Mouse (Mus musculus) heart, embryonic 14.5 days (tissue): Measurements from ENCODE around the gene Nnmt. TPM values are rescaled to one million over a fixed set of nuclear protein-coding genes. Genes with fewer than 3 reads are reported as not detected.

Experiments used
- ATAC-seq: fragments of 200-750 bp; cut with Nextera tagmentation; 2 replicates; pipeline ENCODE4 v1.8.0; 2017; ENCODE audit warnings: low read depth, moderate TSS enrichment; ENCODE audit not compliant: insufficient number of reproducible peaks, insufficient read depth, low FRiP score
- H3K27ac ChIP-seq, 2 experiments: fragments of 200-500 bp in 1 of 2; fragments of 300-500 bp in 1 of 2; sonication (generic) in 1 of 2; replicated peaks in 1 of 2; 2 replicates each; pipeline ENCODE4 v1.5.1; 2012 to 2014; ENCODE audit warnings: low read depth in 2 of 2, low read length in 2 of 2, control low read depth in 1 of 2, mild to moderate bottlenecking in 1 of 2, mixed read lengths in 1 of 2; ENCODE audit not compliant: control insufficient read depth in 1 of 2, insufficient read depth in 1 of 2
- H3K27me3 ChIP-seq: fragments of 300-500 bp; sonication (generic); 2 replicates; pipeline ENCODE4 v1.6.1; 2014; ENCODE audit warnings: mild to moderate bottlenecking, low read length, control low read depth; ENCODE audit not compliant: control insufficient read depth, insufficient read depth
- H3K36me3 ChIP-seq: fragments of 300-500 bp; sonication (generic); 2 replicates; pipeline ENCODE4 v1.6.1; 2014; ENCODE audit warnings: mild to moderate bottlenecking, control low read depth, low read length, mixed read lengths; ENCODE audit not compliant: control insufficient read depth, insufficient read depth
- H3K4me1 ChIP-seq, 2 experiments: fragments of 200-500 bp in 1 of 2; fragments of 300-500 bp in 1 of 2; sonication (generic) in 1 of 2; 2 replicates each; pipeline ENCODE4 v1.6.1; 2012 to 2014; ENCODE audit warnings: low read length in 2 of 2, control low read depth in 1 of 2, mixed read lengths in 1 of 2; ENCODE audit not compliant: control insufficient read depth in 2 of 2, insufficient read depth in 2 of 2
- H3K4me2 ChIP-seq: fragments of 300-500 bp; sonication (generic); 2 replicates; pipeline ENCODE4 v1.6.1; 2014; ENCODE audit warnings: mild to moderate bottlenecking, low read length
- H3K4me3 ChIP-seq, 2 experiments: fragments of 200-500 bp in 1 of 2; fragments of 300-500 bp in 1 of 2; sonication (generic) in 1 of 2; 2 replicates each; pipeline ENCODE4 v1.5.1; 2012 to 2014; ENCODE audit warnings: low read length in 2 of 2, mild to moderate bottlenecking in 2 of 2, control low read depth in 1 of 2, low read depth in 1 of 2, moderate library complexity in 1 of 2; ENCODE audit not compliant: control insufficient read depth in 1 of 2, insufficient read depth in 1 of 2
- H3K9ac ChIP-seq: fragments of 300-500 bp; sonication (generic); 2 replicates; pipeline ENCODE4 v1.6.1; 2014; ENCODE audit warnings: mild to moderate bottlenecking, low read length
- H3K9me3 ChIP-seq: fragments of 300-500 bp; sonication (generic); 2 replicates; pipeline ENCODE4 v1.6.1; 2016; ENCODE audit warnings: low read length, control low read depth; ENCODE audit not compliant: control insufficient read depth
- WGBS: fragments of 180-500 bp; shearing (Covaris S2); extraction: QIAGEN DNeasy Blood & Tissue Kit; methylation state at CpG from one replicate; pipeline ENCODE4 v1.1.7; 2014; 5-methylcytosine and 5-hydroxymethylcytosine counted together
- polyA plus RNA-seq: library from polyadenylated mRNA; unstranded; fragments of >200 nt; fragmentation: Nextera tagmentation; extraction: Ambion mirVana; gene quantifications from 2 replicates; pipeline ENCODE4 v1.2.1, GENCODE M21; 2014

Gene Nnmt
- polyA plus RNA-seq: 4.1 and 4.4 TPM in 2 replicates

DNA sequence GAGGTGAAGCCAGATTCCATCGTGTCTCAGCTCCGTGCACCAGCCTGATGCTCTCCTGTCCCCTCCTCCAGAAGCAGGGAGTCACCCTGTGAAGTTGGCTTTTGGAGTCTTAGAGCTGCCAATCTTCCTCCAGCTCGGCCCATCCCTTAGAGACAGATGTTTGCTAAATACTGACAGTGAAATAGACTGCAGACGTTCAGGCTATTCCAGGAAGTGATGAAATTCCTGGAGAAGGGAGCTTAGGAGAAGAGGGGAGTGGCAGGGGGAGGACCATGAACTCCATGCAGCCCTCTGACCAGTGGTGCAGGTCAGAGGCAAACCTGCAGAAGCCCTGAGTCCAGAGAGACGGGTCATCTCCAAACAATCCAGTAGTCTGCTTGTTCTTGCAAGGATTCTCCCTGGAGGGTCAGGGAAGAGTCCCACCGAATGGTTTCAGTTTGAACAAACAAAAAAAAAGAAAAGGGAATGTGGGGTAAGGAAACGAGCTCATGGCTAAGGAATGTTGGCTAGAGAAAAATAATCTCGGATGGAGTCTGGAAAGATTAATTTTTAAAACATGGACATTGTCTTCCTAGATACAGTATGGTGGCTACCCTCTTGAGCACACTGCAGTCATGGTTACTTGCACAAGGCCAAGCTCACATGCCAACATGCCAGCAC, at the start of gene Nnmt:
Nnmt (minus strand) TSS at position 215 of the 660 bp plus-strand sequence.
- H3K36me3 ChIP-seq: no peaks in the 10 kb centered on the region
- H3K9ac ChIP-seq: no peak within 1 kb of the TSS
- ATAC-seq: no peak
- H3K4me1 ChIP-seq: no peaks in the 10 kb centered on the region; a peak in 1 of 4 replicates
- H3K27ac ChIP-seq: peak within 1 kb of the TSS; percentile 7 to 61; a peak in 1 of 4 replicates
- WGBS: 31% methylated on average over 8 of the region's 8 CpGs
- no peak within 1 kb of the TSS for H3K4me3 ChIP-seq
- no peaks in the 10 kb centered on the region for H3K9me3 ChIP-seq
- H3K27me3 ChIP-seq: no peaks in the 10 kb centered on the region
- H3K4me2 ChIP-seq: peak within 1 kb of the TSS; percentile 1; the same call in 1 of the 2 replicates

DNA sequence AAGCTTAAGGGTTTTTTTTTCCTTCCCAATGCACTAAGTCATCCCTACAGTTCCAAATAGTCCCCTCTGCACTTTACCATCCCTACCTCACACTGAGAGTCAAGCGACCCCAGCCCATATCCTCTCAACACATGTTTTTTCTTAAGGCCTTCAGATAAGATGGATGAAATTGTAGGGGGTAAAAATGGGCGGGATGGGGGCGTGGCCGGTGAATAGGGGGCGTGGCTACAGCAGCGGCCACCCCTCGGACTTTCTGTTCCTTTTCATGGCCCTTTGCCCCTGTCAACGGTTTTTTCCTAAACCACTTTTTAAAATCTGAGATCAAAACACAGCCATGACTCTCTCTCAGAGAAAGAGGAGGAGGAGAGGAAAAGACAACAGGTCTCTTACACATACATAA, 49.8 kb upstream of the Nnmt start:
- WGBS: 18% methylated on average over 8 of the region's 8 CpGs
- H3K9me3 ChIP-seq: peaks cover 3% of the 10 kb centered on the region; the same call in 1 of the 2 replicates
- no peak overlapping the region for H3K9ac ChIP-seq
- ATAC-seq: no peak
- no peaks in the 10 kb centered on the region; a peak in 1 of 4 replicates for H3K4me1 ChIP-seq
- H3K27ac ChIP-seq: no peak overlapping the region
- H3K4me2 ChIP-seq: no peak overlapping the region
- no peak overlapping the region for H3K4me3 ChIP-seq
- H3K36me3 ChIP-seq: no peaks in the 10 kb centered on the region
- H3K27me3 ChIP-seq: peaks cover 2% of the 10 kb centered on the region; the same call in 1 of the 2 replicates

- no peaks in the 10 kb centered on the region for H3K9me3 ChIP-seq
- no peak overlapping the region for H3K27ac ChIP-seq
- H3K4me2 ChIP-seq: no peak overlapping the region
- WGBS: 48% methylated on average over 7 of the region's 7 CpGs
- peaks cover 6 to 7% of the 10 kb centered on the region in 2 experiments; a peak in 3 of 4 replicates for H3K4me1 ChIP-seq
- no peak overlapping the region for H3K9ac ChIP-seq
- no peak overlapping the region for H3K4me3 ChIP-seq
- peaks cover 6% of the 10 kb centered on the region; the same call in 1 of the 2 replicates for H3K27me3 ChIP-seq
- no peaks in the 10 kb centered on the region for H3K36me3 ChIP-seq
- no peak for ATAC-seq
Observed at GRCm38 (mm10) chr9:48653399-48654070, 48.6 kb upstream of the Nnmt start.

GRCm38 (mm10) chr9:48652026-48652425, 47.1 kb upstream of the Nnmt start:
- peaks cover 6 to 7% of the 10 kb centered on the region in 2 experiments; a peak in 3 of 4 replicates for H3K4me1 ChIP-seq
- 53% methylated on average over 4 of the region's 4 CpGs for WGBS
- no peak for ATAC-seq
- no peak overlapping the region for H3K27ac ChIP-seq
- no peak overlapping the region for H3K4me3 ChIP-seq
- H3K36me3 ChIP-seq: no peaks in the 10 kb centered on the region
- no peak overlapping the region for H3K4me2 ChIP-seq
- H3K9ac ChIP-seq: no peak overlapping the region
- H3K27me3 ChIP-seq: peaks cover 19% of the 10 kb centered on the region; the same call in 1 of the 2 replicates
- no peaks in the 10 kb centered on the region for H3K9me3 ChIP-seq

- Histone ChIP-seq H3K4me1 (peaks cover 6 to 7% of the 10 kb centered on the region in 2 experiments; a peak in 3 of 4 replicates), H3K27me3 (peaks cover 19% of the 10 kb centered on the region; the same call in 1 of the 2 replicates), H3K9ac (no peak overlapping the region), H3K9me3 (no peaks in the 10 kb centered on the region), H3K36me3 (no peaks in the 10 kb centered on the region), H3K27ac (no peak overlapping the region), H3K4me3 (no peak overlapping the region), H3K4me2 (no peak overlapping the region)
- no peak for ATAC-seq
- WGBS: 84% methylated on average over 2 of the region's 2 CpGs
Observed at GRCm38 (mm10) chr9:48650846-48651245, 45.9 kb upstream of the Nnmt start.

DNA sequence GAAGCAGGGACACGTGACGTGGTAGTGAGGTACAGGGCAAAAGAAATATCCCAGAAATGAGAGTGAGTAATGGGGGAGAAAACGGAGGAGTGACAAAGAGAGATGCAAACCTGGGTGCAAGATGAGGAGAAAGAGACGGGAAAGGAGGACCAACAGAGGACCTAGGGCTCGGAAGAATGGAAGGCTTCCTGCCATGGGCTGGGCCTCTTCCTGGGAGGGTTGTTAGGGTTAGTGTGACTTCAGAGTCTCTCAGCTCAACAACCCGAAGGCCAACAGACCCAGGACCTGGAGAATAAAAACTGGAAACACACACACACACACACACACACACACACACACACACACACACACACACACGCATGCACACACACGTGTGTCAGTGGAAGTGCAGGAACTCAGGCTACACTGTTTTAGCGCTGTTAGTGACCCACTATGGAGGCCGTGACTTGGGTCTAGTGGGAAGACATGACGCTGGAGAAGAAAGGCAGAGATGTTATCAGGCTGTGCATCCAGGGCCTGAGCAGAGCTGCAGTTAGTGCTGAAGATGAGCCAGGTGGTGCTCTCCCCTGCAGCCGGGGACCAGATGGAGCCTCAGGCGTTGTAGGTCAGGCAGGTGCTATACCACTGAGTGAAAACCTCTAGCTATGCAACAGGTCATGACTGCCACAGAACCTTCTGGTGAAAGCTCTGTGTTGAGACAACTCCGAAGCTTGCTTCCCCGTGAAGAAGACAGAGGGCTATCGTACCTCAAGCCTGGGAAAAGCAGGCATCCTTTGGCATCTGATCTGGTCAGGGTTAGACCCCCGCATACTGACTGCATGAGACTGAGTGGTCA, 45.1 kb upstream of the Nnmt start:
- no peak overlapping the region; the same call in 1 of the 2 replicates for H3K9ac ChIP-seq
- H3K9me3 ChIP-seq: no peaks in the 10 kb centered on the region
- peaks cover 19% of the 10 kb centered on the region; the same call in 1 of the 2 replicates for H3K27me3 ChIP-seq
- no peak for ATAC-seq
- 54% methylated on average over 17 of the region's 17 CpGs for WGBS
- H3K4me1 ChIP-seq: peaks cover 6 to 7% of the 10 kb centered on the region in 2 experiments; a peak in 3 of 4 replicates
- no peaks in the 10 kb centered on the region for H3K36me3 ChIP-seq
- H3K4me3 ChIP-seq: no peak overlapping the region
- H3K4me2 ChIP-seq: peak overlapping the region; percentile 65
- H3K27ac ChIP-seq: no peak overlapping the region
